Mouse (Mus musculus): ENCODE results near the gene Bloc1s6. TPM values are rescaled to one million over a fixed set of nuclear protein-coding genes. Genes with fewer than 3 reads are reported as not detected.

Gene Bloc1s6
- polyA plus RNA-seq, 1 experiment from 2014 or later, result 47.5 TPM

Other genes starting within 250 kb of the Bloc1s6 start
- 40.2 and 90.6 TPM in 2 replicates for gene Gatm, start 127.2 kb upstream of the Bloc1s6 start, polyA plus RNA-seq (2015; fragmentation: Nextera tagmentation; extraction: Ambion mirVana)
- 0.35 TPM in 1 of 2 replicates, not detected in the other for gene AA467197, start 101.5 kb upstream of the Bloc1s6 start, polyA plus RNA-seq (2015; fragmentation: Nextera tagmentation; extraction: Ambion mirVana)
- gene Slc30a4, start 35.8 kb upstream of the Bloc1s6 start, polyA plus RNA-seq (2015; fragmentation: Nextera tagmentation; extraction: Ambion mirVana), result 9.4 and 12.8 TPM in 2 replicates
- gene Sqor, start 26.7 kb downstream of the Bloc1s6 start, polyA plus RNA-seq (2015; fragmentation: Nextera tagmentation; extraction: Ambion mirVana), result 8.0 and 10.3 TPM in 2 replicates

All from limb, embryonic 15.5 days (tissue).